Mouse (Mus musculus): Measurements from ENCODE around the gene Gdap1l1. TPM values are rescaled to one million over a fixed set of nuclear protein-coding genes. Genes with fewer than 3 reads are reported as not detected.

Gdap1l1 gene
- 0.31 and 0.38 TPM in 2 replicates for polyA plus RNA-seq (2012; rRNA removed)

GRCm38 (mm10) chr2:163438246-163438618, at the start of gene Gdap1l1:
Gene Gdap1l1 (plus strand): TSS chr2:163438476.
- Histone ChIP-seq H3K27me3 (replicated peaks; ENCODE audit: control insufficient read depth, insufficient read depth, low read length) (no peaks in the 10 kb centered on the region), H3K4me1 (ENCODE audit: control insufficient read depth, insufficient read depth, low read length) (no peaks in the 10 kb centered on the region), H3K4me3 (ENCODE audit: insufficient read depth, low read depth, low read length) (peak within 1 kb of the TSS; percentile 13; the same call in 1 of the 2 replicates), H3K27ac (ENCODE audit: insufficient read depth, low read depth, low read length) (no peak within 1 kb of the TSS), H3K36me3 (ENCODE audit: control insufficient read depth, insufficient read depth, low read length) (no peaks in the 10 kb centered on the region)
- TF ChIP-seq POLR2A (IDR thresholded peaks at IDR 0.05; ENCODE audit: low read depth, low read length) (no peak), CTCF (conservative IDR thresholded peaks at IDR 0.05; ENCODE audit: insufficient read depth, insufficient read length, low read depth, low read length) (no peak)
- WGBS = 2% methylated on average over 17 of the region's 18 CpGs
- no peak for DNase-seq

- no peak overlapping the region for H3K27ac ChIP-seq (ENCODE audit: insufficient read depth, low read depth, low read length)
- TF ChIP-seq CTCF (conservative IDR thresholded peaks at IDR 0.05; ENCODE audit: insufficient read depth, insufficient read length, low read depth, low read length) (no peak), POLR2A (IDR thresholded peaks at IDR 0.05; ENCODE audit: low read depth, low read length) (no peak)
- H3K36me3 ChIP-seq (ENCODE audit: control insufficient read depth, insufficient read depth, low read length) = no peaks in the 10 kb centered on the region
- no peak for DNase-seq
- H3K4me1 ChIP-seq (ENCODE audit: control insufficient read depth, insufficient read depth, low read length) = no peaks in the 10 kb centered on the region
- H3K27me3 ChIP-seq (replicated peaks; ENCODE audit: control insufficient read depth, insufficient read depth, low read length) = no peaks in the 10 kb centered on the region
- WGBS = 76% methylated on average over 6 of the region's 6 CpGs
- no peak overlapping the region for H3K4me3 ChIP-seq (ENCODE audit: insufficient read depth, low read depth, low read length)
These were observed 45.8 kb upstream of the Gdap1l1 start for GRCm38 (mm10) chr2:163392436-163392835.

- no peaks in the 10 kb centered on the region for H3K27me3 ChIP-seq (replicated peaks; ENCODE audit: control insufficient read depth, insufficient read depth, low read length)
- WGBS = 89% methylated on average over 10 of the region's 10 CpGs
- H3K36me3 ChIP-seq (ENCODE audit: control insufficient read depth, insufficient read depth, low read length) = no peaks in the 10 kb centered on the region
- no peaks in the 10 kb centered on the region for H3K4me1 ChIP-seq (ENCODE audit: control insufficient read depth, insufficient read depth, low read length)
- DNase-seq = no peak
- no peak overlapping the region for H3K4me3 ChIP-seq (ENCODE audit: insufficient read depth, low read depth, low read length)
- no peak overlapping the region for H3K27ac ChIP-seq (ENCODE audit: insufficient read depth, low read depth, low read length)
- TF ChIP-seq CTCF (conservative IDR thresholded peaks at IDR 0.05; ENCODE audit: insufficient read depth, insufficient read length, low read depth, low read length) = no peak
- TF ChIP-seq POLR2A (IDR thresholded peaks at IDR 0.05; ENCODE audit: low read depth, low read length) = no peak
These were observed 45.0 kb upstream of the Gdap1l1 start for GRCm38 (mm10) chr2:163393241-163393640.

- Histone ChIP-seq H3K4me3 (ENCODE audit: insufficient read depth, low read depth, low read length) (no peak overlapping the region), H3K4me1 (ENCODE audit: control insufficient read depth, insufficient read depth, low read length) (no peaks in the 10 kb centered on the region), H3K36me3 (ENCODE audit: control insufficient read depth, insufficient read depth, low read length) (no peaks in the 10 kb centered on the region), H3K27me3 (replicated peaks; ENCODE audit: control insufficient read depth, insufficient read depth, low read length) (no peaks in the 10 kb centered on the region), H3K27ac (ENCODE audit: insufficient read depth, low read depth, low read length) (no peak overlapping the region)
- TF ChIP-seq POLR2A (IDR thresholded peaks at IDR 0.05; ENCODE audit: low read depth, low read length) (no peak), CTCF (conservative IDR thresholded peaks at IDR 0.05; ENCODE audit: insufficient read depth, insufficient read length, low read depth, low read length) (no peak)
- 68% methylated on average over 6 of the region's 6 CpGs for WGBS
- no peak for DNase-seq
These were observed 44.3 kb upstream of the Gdap1l1 start for GRCm38 (mm10) chr2:163393976-163394375.

GRCm38 (mm10) chr2:163394977-163395376, 43.3 kb upstream of the Gdap1l1 start:
- DNase-seq = no peak
- no peak overlapping the region for H3K4me3 ChIP-seq (ENCODE audit: insufficient read depth, low read depth, low read length)
- H3K27ac ChIP-seq (ENCODE audit: insufficient read depth, low read depth, low read length) = no peak overlapping the region
- H3K27me3 ChIP-seq (replicated peaks; ENCODE audit: control insufficient read depth, insufficient read depth, low read length) = no peaks in the 10 kb centered on the region
- H3K36me3 ChIP-seq (ENCODE audit: control insufficient read depth, insufficient read depth, low read length) = no peaks in the 10 kb centered on the region
- no peaks in the 10 kb centered on the region for H3K4me1 ChIP-seq (ENCODE audit: control insufficient read depth, insufficient read depth, low read length)
- WGBS = 78% methylated on average over 6 of the region's 6 CpGs
- no peak for TF ChIP-seq CTCF (conservative IDR thresholded peaks at IDR 0.05; ENCODE audit: insufficient read depth, insufficient read length, low read depth, low read length)
- TF ChIP-seq POLR2A (IDR thresholded peaks at IDR 0.05; ENCODE audit: low read depth, low read length) = no peak

GRCm38 (mm10) chr2:163397071-163397470, 41.2 kb upstream of the Gdap1l1 start:
- no peak for TF ChIP-seq CTCF (conservative IDR thresholded peaks at IDR 0.05; ENCODE audit: insufficient read depth, insufficient read length, low read depth, low read length)
- no peak for TF ChIP-seq POLR2A (IDR thresholded peaks at IDR 0.05; ENCODE audit: low read depth, low read length)
- no peak for DNase-seq
- 84% methylated on average over 19 of the region's 19 CpGs for WGBS
- Histone ChIP-seq H3K27ac (ENCODE audit: insufficient read depth, low read depth, low read length) (no peak overlapping the region), H3K4me3 (ENCODE audit: insufficient read depth, low read depth, low read length) (peak overlapping the region; percentile 16; the same call in 1 of the 2 replicates), H3K27me3 (replicated peaks; ENCODE audit: control insufficient read depth, insufficient read depth, low read length) (no peaks in the 10 kb centered on the region), H3K4me1 (ENCODE audit: control insufficient read depth, insufficient read depth, low read length) (no peaks in the 10 kb centered on the region), H3K36me3 (ENCODE audit: control insufficient read depth, insufficient read depth, low read length) (no peaks in the 10 kb centered on the region)

GRCm38 (mm10) chr2:163397905-163398304, 40.4 kb upstream of the Gdap1l1 start, which contains the start of gene Jph2:
Gene Jph2 (minus strand): TSS chr2:163397993.
- DNase-seq = no peak

More at GRCm38 (mm10) chr2:163397905-163398304, 40.4 kb upstream of the Gdap1l1 start, which contains the start of gene Jph2:
- H3K27ac ChIP-seq (ENCODE audit: insufficient read depth, low read depth, low read length) = no peak within 1 kb of the TSS
- no peak for TF ChIP-seq CTCF (conservative IDR thresholded peaks at IDR 0.05; ENCODE audit: insufficient read depth, insufficient read length, low read depth, low read length)
- no peak for TF ChIP-seq POLR2A (IDR thresholded peaks at IDR 0.05; ENCODE audit: low read depth, low read length)
- peak within 1 kb of the TSS; percentile 16 for H3K4me3 ChIP-seq (ENCODE audit: insufficient read depth, low read depth, low read length)
- WGBS = 11% methylated on average over 10 of the region's 10 CpGs
- no peaks in the 10 kb centered on the region for H3K27me3 ChIP-seq (replicated peaks; ENCODE audit: control insufficient read depth, insufficient read depth, low read length)
- H3K36me3 ChIP-seq (ENCODE audit: control insufficient read depth, insufficient read depth, low read length) = no peaks in the 10 kb centered on the region
- H3K4me1 ChIP-seq (ENCODE audit: control insufficient read depth, insufficient read depth, low read length) = no peaks in the 10 kb centered on the region
